Mouse (Mus musculus) myocyte (in vitro differentiated cells): ENCODE data around the gene Nynrin. TPM values are rescaled to one million over a fixed set of nuclear protein-coding genes. Genes with fewer than 3 reads are reported as not detected.

ENCODE experiments used
- H3K27me3 ChIP-seq: one replicate; pipeline ENCODE4 v1.6.1; 2011; ENCODE audit not compliant: control insufficient read depth, insufficient read depth, insufficient read length
- H3K36me3 ChIP-seq: one replicate; pipeline ENCODE4 v1.6.1; 2011; ENCODE audit not compliant: control insufficient read depth, insufficient read depth
- H3K4me2 ChIP-seq: one replicate; pipeline ENCODE4 v1.6.1; 2011; ENCODE audit warnings: low read depth, control low read depth
- H3K4me3 ChIP-seq: one replicate; pipeline ENCODE4 v1.5.1; 2011; ENCODE audit warnings: mild to moderate bottlenecking, control low read depth, moderate library complexity
- H3K79me2 ChIP-seq: one replicate; pipeline ENCODE4 v1.6.1; 2011; ENCODE audit not compliant: control insufficient read depth, insufficient read depth
- H3ac ChIP-seq: one replicate; pipeline ENCODE4 v1.6.1; 2011; ENCODE audit not compliant: control insufficient read depth, insufficient read length
- CEBPB ChIP-seq: IDR thresholded peaks from 2 replicates; pipeline ENCODE4 v1.6.1; 2011; ENCODE audit warnings: mild to moderate bottlenecking, moderate library complexity; ENCODE audit not compliant: poor library complexity, insufficient read depth, severe bottlenecking
- E2F4 ChIP-seq: IDR thresholded peaks from one replicate; pipeline ENCODE4 v1.6.1; 2011; ENCODE audit warnings: mild to moderate bottlenecking, control low read depth, moderate library complexity; ENCODE audit not compliant: insufficient read depth
- MAX ChIP-seq: IDR thresholded peaks from one replicate; pipeline ENCODE4 v1.6.1; 2011; ENCODE audit warnings: low read depth, mild to moderate bottlenecking, control low read depth
- MYOD1 ChIP-seq, 3 experiments: IDR thresholded peaks; one replicate each; pipeline ENCODE4 v1.6.1; 2011; ENCODE audit warnings: control low read depth in 2 of 3, low read depth in 2 of 3, mild to moderate bottlenecking in 2 of 3, moderate library complexity in 1 of 3; ENCODE audit not compliant: insufficient read length in 2 of 3, control insufficient read depth in 1 of 3
- MYOG ChIP-seq, 3 experiments: IDR thresholded peaks; one replicate each; pipeline ENCODE4 v1.6.1; 2011; ENCODE audit warnings: control low read depth in 2 of 3, low read depth in 2 of 3, mild to moderate bottlenecking in 2 of 3; ENCODE audit not compliant: insufficient read length in 2 of 3, control insufficient read depth in 1 of 3, insufficient read depth in 1 of 3
- POLR2A ChIP-seq: IDR thresholded peaks from one replicate; pipeline ENCODE4 v1.6.1; 2011; ENCODE audit warnings: low read depth, mild to moderate bottlenecking, control low read depth, moderate library complexity; ENCODE audit not compliant: insufficient read length
- POLR2AphosphoS2 ChIP-seq: IDR thresholded peaks from one replicate; pipeline ENCODE4 v1.6.1; 2011; ENCODE audit warnings: low read depth, control low read depth; ENCODE audit not compliant: insufficient read length
- REST ChIP-seq: IDR thresholded peaks from one replicate; pipeline ENCODE4 v1.6.1; 2011; ENCODE audit warnings: mild to moderate bottlenecking, control low read depth, moderate library complexity; ENCODE audit not compliant: insufficient read depth, insufficient read length
- SRF ChIP-seq: IDR thresholded peaks from one replicate; pipeline ENCODE4 v1.6.1; 2011; ENCODE audit warnings: low read depth; ENCODE audit not compliant: control insufficient read depth, insufficient read length
- TCF12 ChIP-seq: IDR thresholded peaks from one replicate; pipeline ENCODE4 v1.6.1; 2011; ENCODE audit warnings: mild to moderate bottlenecking, control low read depth; ENCODE audit not compliant: poor library complexity, insufficient read depth, severe bottlenecking
- TCF3 ChIP-seq: IDR thresholded peaks from one replicate; pipeline ENCODE4 v1.6.1; 2011; ENCODE audit warnings: low read depth, control low read depth; ENCODE audit not compliant: insufficient read length
- USF1 ChIP-seq: IDR thresholded peaks from one replicate; pipeline ENCODE4 v1.6.1; 2011; ENCODE audit warnings: low read depth, mild to moderate bottlenecking, control low read depth, moderate library complexity
- polyA plus RNA-seq: library from polyadenylated mRNA; unstranded; fragments of >200 nt; fragmentation: generic; extraction: Trizol; gene quantifications from one replicate; pipeline ENCODE4 v1.2.1, GENCODE M21; 2012; ENCODE audit warnings: missing spikeins

Nynrin gene
- polyA plus RNA-seq, 1 experiment = 0.12 TPM

DNA sequence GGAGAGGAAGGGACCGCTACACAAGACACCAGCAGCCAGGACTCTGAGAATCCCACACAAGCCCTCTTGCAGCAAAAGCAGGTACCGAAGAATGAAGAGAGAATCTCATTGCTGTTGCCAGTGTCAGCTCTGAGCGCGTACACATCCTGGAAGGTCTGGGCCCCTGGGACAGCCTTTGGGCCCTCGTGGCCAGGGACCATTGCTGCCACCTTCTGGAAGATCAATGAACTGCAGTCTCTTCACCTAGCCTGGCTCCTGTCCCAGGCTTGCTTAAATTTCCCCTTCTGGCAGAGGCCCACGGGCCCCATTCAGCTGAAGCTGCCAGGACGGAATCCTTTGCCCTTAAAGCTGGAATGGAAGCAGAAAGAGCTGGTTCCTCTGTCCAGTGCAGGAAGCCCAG, 10.0 kb downstream of the Nynrin start:
- no peak for TF ChIP-seq E2F4
- no peak for TF ChIP-seq TCF12
- no peak for TF ChIP-seq REST
- TF ChIP-seq TCF3 = no peak
- no peak for TF ChIP-seq POLR2A
- TF ChIP-seq USF1 = no peak
- TF ChIP-seq POLR2AphosphoS2 = no peak
- TF ChIP-seq CEBPB = no peak
- Histone ChIP-seq H3K4me3 (no peak overlapping the region), H3K27me3 (peaks cover 17% of the 10 kb centered on the region), H3K36me3 (no peaks in the 10 kb centered on the region), H3K4me2 (no peak overlapping the region), H3ac (no peak overlapping the region), H3K79me2 (no peaks in the 10 kb centered on the region)

DNA sequence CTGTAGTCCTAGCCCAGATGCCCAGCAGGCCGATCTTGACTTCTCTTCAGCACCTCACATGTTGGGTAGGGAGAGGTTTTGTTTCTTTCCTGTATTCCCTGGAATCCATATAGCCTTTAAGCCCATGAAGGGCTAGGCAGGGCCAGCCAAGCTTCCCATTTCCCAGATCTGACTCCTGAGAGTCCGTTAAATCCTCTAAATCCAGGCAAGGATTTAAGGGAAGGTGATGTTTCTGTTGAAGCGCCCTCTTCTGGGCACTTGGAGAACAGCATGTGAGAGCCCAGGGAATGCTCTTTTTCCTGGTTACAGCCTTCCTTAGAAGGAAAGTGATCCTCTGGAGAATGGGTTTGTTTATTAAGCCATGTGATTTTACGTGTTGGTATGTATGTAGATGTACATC, 13.2 kb downstream of the Nynrin start:
- no peaks in the 10 kb centered on the region for H3K36me3 ChIP-seq
- H3K79me2 ChIP-seq = no peaks in the 10 kb centered on the region
- H3K4me3 ChIP-seq = no peak overlapping the region
- TF ChIP-seq POLR2A = no peak
- TF ChIP-seq MAX = no peak
- TF ChIP-seq MYOG (IDR thresholded peaks at IDR 0.05; ENCODE audit: control insufficient read depth in 1 of 3, insufficient read depth in 1 of 3, insufficient read length in 2 of 3, low read depth in 2 of 3) = no peak
- no peak for TF ChIP-seq MYOD1 (IDR thresholded peaks at IDR 0.05; ENCODE audit: control insufficient read depth in 1 of 3, insufficient read length in 2 of 3, low read depth in 2 of 3)
- no peak for TF ChIP-seq SRF
- TF ChIP-seq USF1 = no peak
- TF ChIP-seq TCF3 = no peak
- no peak for TF ChIP-seq TCF12
- TF ChIP-seq POLR2AphosphoS2 = no peak
- TF ChIP-seq E2F4 = no peak
- TF ChIP-seq CEBPB = no peak
- TF ChIP-seq REST = no peak
- H3K27me3 ChIP-seq = peaks cover 17% of the 10 kb centered on the region
- no peak overlapping the region for H3ac ChIP-seq
- H3K4me2 ChIP-seq = no peak overlapping the region

DNA sequence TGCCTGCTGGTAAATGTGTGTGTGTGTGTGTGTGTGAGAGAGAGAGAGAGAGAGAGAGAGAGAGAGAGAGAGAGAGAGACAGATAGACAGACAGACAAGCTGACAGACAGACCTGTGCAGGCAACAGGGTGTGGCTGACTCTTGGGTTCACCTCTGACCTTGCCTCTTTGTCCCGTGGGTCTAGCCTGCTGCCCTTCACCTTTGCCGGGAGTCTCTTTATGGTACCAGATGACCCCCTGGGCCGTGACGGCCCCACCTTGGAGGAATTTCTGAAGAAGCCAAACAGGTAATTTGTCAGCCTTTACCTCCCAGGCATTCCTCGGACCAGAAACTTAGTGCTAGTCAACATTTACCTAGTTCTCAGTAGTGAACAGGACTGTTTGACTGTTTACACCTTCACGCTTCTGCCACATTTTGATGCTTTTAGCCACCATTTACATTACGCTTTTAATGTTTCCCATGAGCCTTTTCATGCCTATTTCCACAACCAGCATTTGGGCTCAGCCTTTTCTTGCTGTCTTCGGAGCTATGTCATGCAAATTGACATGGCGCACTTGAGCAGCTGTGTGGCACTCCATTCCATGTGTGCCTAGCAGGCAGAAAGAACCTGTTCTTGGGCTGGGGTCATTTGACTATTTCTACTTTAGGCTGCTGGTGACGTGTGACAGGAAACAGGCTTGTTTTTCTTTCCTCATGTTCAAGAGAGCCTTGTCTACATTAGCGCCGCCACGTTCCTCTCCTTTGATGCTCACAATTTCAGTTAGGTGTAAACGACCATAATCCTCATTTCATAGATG, 14.6 kb downstream of the Nynrin start:
- H3ac ChIP-seq = no peak overlapping the region
- no peak overlapping the region for H3K4me3 ChIP-seq
- no peaks in the 10 kb centered on the region for H3K79me2 ChIP-seq
- H3K36me3 ChIP-seq = no peaks in the 10 kb centered on the region
- peaks cover 8% of the 10 kb centered on the region for H3K27me3 ChIP-seq
- TF ChIP-seq TCF12 = no peak
- TF ChIP-seq POLR2A = no peak
- TF ChIP-seq E2F4 = no peak
- no peak for TF ChIP-seq POLR2AphosphoS2
- TF ChIP-seq USF1 = no peak
- no peak for TF ChIP-seq SRF
- no peak for TF ChIP-seq REST
- no peak for TF ChIP-seq CEBPB
- TF ChIP-seq TCF3 = no peak
- TF ChIP-seq MAX = no peak
- no peak for TF ChIP-seq MYOD1 (IDR thresholded peaks at IDR 0.05; ENCODE audit: control insufficient read depth in 1 of 3, insufficient read length in 2 of 3, low read depth in 2 of 3)
- TF ChIP-seq MYOG (IDR thresholded peaks at IDR 0.05; ENCODE audit: control insufficient read depth in 1 of 3, insufficient read depth in 1 of 3, insufficient read length in 2 of 3, low read depth in 2 of 3) = no peak
- H3K4me2 ChIP-seq = no peak overlapping the region

DNA sequence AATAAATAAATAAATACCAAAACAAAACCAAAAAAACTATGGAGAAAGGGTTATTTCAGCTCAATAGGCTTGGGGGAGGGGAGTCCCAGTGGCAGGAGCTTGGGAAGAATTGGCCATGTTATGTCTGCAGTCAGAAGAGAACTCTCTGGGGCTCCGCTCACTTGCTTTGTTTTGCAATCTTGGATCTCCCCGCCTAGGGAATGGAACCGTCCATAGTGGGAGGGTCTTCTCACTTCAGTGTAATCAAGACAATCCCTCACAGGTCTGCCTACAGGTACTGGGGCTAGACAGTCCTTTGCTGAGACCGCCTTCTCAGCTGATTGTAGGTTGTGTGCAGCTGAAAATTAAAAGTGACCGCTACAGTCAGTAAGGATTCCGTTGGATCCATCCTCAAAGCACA, 15.7 kb downstream of the Nynrin start:
- no peak overlapping the region for H3K4me3 ChIP-seq
- H3K27me3 ChIP-seq = peaks cover 8% of the 10 kb centered on the region
- H3ac ChIP-seq = no peak overlapping the region
- H3K79me2 ChIP-seq = no peaks in the 10 kb centered on the region
- H3K36me3 ChIP-seq = no peaks in the 10 kb centered on the region
- no peak for TF ChIP-seq TCF12
- no peak overlapping the region for H3K4me2 ChIP-seq

DNA sequence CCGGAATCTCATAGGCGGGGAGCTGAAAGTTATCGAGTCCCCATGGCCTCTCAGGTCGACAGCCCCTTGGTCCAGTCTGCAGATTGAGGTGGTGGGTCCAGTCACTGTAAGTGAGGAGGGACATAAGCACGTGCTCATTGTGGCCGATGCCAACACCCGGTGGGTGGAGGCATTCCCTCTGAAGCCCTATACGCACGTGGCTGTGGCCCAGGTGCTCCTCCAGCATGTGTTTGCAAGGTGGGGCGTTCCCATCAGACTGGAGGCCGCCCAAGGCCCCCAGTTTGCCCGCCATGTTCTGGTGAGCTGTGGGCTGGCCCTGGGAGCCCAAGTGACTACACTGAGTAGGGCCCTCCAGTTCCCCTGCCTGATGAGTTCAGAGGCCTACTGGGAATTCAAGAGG, 18.2 kb downstream of the Nynrin start:
- no peak overlapping the region for H3K4me2 ChIP-seq
- no peaks in the 10 kb centered on the region for H3K79me2 ChIP-seq
- TF ChIP-seq CEBPB = no peak
- no peak for TF ChIP-seq SRF
- no peak for TF ChIP-seq TCF3
- no peak for TF ChIP-seq REST
- TF ChIP-seq E2F4 = no peak
- TF ChIP-seq TCF12 = no peak
- no peak for TF ChIP-seq MAX
- TF ChIP-seq POLR2AphosphoS2 = no peak
- TF ChIP-seq POLR2A = no peak
- TF ChIP-seq USF1 = no peak
- no peak for TF ChIP-seq MYOD1 (IDR thresholded peaks at IDR 0.05; ENCODE audit: control insufficient read depth in 1 of 3, insufficient read length in 2 of 3, low read depth in 2 of 3)
- TF ChIP-seq MYOG (IDR thresholded peaks at IDR 0.05; ENCODE audit: control insufficient read depth in 1 of 3, insufficient read depth in 1 of 3, insufficient read length in 2 of 3, low read depth in 2 of 3) = no peak
- H3K27me3 ChIP-seq = no peaks in the 10 kb centered on the region
- no peak overlapping the region for H3ac ChIP-seq
- no peak overlapping the region for H3K4me3 ChIP-seq
- H3K36me3 ChIP-seq = no peaks in the 10 kb centered on the region

DNA sequence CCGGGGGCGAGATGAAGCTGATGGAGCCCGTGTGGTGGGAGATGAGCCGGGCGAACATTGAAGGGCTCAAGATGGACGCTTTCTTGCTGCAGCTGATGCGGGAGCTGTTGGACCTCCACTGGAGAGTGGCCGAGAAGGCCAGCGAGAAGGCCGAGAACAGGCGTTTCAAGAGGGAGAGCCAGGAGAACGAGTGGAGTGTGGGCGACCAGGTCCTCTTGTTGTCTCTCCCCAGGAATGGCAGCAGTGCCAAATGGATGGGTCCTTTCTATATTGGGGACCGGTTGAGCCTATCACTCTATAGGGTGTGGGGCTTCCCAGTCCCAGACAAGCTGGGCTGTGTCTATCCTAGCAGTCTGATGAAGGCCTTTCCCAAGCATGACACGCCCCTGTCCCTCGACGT, 18.7 kb downstream of the Nynrin start:
- TF ChIP-seq TCF12 = no peak
- no peak for TF ChIP-seq E2F4
- no peak for TF ChIP-seq TCF3
- TF ChIP-seq MYOD1 (IDR thresholded peaks at IDR 0.05; ENCODE audit: control insufficient read depth in 1 of 3, insufficient read length in 2 of 3, low read depth in 2 of 3) = no peak
- TF ChIP-seq MYOG (IDR thresholded peaks at IDR 0.05; ENCODE audit: control insufficient read depth in 1 of 3, insufficient read depth in 1 of 3, insufficient read length in 2 of 3, low read depth in 2 of 3) = no peak
- TF ChIP-seq REST = no peak
- no peak for TF ChIP-seq POLR2AphosphoS2
- no peak for TF ChIP-seq POLR2A
- no peak for TF ChIP-seq CEBPB
- TF ChIP-seq SRF = no peak
- TF ChIP-seq USF1 = no peak
- no peak for TF ChIP-seq MAX
- Histone ChIP-seq H3K27me3 (no peaks in the 10 kb centered on the region), H3K4me3 (no peak overlapping the region), H3K36me3 (no peaks in the 10 kb centered on the region), H3K79me2 (no peaks in the 10 kb centered on the region), H3K4me2 (no peak overlapping the region), H3ac (no peak overlapping the region)
